Mouse (Mus musculus) testis, postnatal 14 days (tissue): Measurements from ENCODE around the gene Polm.
A peak's percentile ranks its signal among the peaks of the same experiment; 100 is the strongest.

Source experiments
- DNase-seq: peaks from one replicate; pipeline ENCODE4 v3.0.0; 2021; ENCODE audit warnings: low spot score

Gene Polm

DNA sequence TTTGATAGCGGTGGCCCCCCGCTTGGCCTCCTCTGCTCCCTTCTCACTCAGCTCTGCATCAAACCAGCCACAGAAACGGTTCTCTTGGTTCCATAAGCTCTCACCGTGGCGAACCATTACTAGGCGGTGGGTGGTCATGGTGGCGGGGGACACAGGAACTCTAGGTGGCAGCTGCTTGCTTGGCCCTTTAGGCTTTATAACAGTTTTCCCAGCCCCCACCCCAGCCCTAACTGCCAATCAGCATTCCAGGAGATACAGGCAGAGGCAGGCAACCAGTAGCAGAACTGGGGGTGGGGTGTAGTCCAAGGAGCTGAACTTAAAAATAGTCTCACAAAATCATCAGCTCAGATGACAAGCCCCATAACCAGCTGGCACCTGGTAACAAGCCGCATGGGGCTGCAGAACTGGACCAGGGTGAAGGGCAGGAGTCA lies 34.2 kb downstream of the Polm start, which contains the start of gene Pgam2:
Pgam2 (minus strand) TSS at position 183 of the 431 bp plus-strand sequence.
- DNase-seq = no peak

DNA sequence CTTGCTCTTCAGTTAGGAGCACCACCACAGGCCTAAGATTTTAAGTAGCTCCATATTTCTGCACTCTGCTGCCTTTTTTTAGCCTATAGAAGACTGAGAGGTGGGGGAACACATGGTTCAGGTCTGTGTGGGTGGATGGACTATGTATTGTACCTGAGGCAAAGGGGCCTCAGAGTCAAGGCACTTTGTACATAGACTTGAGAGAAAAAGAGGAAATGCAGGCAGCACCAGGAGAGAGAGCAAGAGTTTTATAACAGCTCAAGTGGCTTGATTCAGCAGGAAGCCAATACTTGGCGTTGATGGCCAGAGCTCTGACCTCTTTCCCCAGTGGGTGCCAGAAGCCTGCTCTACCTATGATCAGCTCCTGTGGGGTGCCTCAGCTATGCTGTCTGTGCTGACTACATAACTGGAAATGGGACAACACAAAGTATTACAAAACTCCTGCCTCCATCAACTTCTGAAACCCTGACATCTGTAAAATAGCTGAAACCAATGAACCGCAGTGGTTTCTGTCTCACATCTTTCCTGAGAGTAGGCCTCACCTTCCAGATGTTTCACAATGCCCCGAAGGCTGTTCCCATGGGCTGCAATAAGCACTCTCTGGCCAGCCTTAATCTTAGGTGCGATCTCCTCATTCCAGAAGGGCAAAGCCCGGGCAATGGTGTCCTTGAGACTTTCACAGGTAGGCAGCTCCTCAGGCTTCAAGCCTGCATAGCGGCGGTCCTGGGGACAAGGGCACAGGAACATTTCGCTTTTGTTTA lies 35.2 kb downstream of the Polm start:
- no peak for DNase-seq

DNA sequence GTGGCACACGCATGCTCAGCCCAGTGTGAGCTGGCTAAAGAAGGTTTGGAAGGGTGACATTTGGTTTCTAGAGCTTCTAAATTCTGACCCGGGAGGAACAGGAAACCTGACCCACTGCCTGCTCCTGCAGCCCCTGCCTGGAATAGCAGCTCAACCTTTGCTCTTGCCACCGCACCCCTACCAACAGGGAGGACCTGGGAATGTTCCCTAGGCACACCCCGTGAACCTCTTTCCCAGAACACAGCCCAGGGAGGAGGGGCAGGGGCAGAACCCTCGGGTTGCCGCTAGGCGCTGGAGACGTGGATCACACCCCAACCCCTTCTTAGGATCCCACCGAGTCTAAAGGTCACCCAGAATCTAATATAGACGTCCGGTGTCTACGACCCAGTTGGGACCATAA lies 35.8 kb downstream of the Polm start:
- no peak for DNase-seq

DNA sequence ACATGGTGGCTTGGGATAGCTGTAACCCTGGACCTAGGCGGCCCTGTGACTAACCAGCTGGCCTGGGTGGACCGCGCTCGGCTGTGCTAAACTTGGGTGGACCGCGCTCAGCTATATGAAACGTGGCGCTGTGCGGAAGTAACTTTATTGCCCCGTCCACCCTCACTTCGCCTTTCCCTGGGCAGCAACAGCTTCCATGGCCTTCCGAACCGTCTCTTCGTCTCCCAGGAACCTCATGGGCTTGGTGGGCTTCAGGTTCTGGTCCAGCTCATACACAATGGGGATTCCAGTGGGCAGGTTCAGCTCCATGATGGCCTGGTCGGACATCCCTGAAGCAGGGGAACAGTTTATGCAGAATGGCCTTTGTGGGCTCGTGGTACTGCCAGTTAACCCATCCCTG lies 36.3 kb downstream of the Polm start:
- no peak for DNase-seq

DNA sequence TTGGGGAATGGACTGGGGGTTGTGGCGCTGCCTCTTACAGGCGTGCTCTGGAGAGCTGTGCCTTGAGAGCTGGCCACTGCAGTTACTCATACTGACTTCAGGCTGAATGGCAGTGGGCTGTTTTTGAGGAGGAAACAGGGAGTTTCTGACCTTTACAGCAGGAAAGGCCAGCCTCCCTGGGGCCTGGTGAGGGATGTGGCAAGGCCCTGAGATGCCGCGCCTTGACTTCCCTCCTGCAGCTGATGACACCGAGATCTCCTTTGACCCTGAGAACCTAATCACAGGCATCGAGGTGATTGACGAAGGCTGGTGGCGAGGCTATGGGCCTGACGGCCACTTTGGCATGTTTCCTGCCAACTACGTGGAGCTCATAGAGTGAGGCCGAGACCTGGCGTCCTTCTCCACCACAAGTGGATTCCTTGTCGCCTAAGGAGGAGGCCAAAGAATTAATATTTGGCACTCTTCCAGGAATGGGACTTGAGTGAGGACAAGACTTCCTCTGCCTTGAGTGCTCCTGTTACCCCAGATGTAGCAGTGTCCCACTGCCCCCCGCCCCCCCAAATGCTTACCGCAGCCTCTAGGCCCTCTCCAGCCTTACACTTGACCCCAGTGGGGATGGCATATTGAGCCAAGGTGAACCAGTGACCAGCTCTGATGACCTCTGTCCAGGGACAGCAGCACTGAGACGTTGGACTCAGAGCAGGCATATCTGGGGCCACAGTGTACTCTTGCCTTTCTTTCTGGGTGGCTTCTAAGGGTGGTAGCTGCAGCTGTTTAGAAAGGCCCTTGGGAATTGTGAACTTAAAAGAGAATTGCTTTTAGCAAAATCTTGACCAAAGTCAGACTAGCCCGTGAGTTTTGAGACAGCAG lies 38.0 kb downstream of the Polm start:
- DNase-seq = no peak

DNA sequence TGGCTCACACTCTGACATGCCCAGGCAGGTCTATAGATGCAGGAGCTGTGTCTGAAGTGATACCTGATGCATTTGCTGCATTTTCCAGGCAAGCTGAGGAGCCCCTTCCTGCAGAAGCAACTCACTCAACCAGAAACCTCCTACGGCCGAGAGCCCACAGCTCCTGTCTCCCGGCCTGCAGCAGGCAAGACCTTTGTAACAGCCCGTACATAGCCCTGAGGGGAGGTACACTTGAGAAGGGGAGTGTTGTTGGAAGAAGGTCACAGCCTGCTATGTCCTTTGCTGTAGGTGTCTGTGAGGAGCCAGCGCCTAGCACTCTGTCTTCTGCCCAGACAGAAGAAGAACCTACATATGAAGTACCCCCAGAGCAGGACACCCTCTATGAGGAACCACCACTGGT lies 39.9 kb downstream of the Polm start:
- no peak for DNase-seq

DNA sequence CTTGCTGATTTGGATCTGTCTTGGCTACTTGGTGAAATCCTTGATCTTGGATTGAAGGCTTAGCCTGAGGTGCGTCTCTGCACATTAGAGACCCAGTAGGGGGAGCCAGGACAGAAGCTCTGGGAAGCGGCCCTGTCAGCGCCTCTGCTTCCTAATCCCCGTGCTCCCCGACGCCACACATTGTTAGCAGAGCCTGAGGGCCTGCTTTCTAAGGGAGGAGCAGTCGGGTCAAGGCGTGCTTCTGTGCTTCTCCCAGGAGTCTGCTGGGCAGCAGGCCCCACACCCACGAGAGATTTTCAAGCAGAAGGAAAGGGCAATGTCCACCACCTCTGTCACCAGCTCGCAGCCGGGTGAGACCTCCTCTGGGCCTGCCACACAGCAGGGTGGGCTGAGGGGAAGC lies 40.4 kb downstream of the Polm start:
- no peak for DNase-seq

DNA sequence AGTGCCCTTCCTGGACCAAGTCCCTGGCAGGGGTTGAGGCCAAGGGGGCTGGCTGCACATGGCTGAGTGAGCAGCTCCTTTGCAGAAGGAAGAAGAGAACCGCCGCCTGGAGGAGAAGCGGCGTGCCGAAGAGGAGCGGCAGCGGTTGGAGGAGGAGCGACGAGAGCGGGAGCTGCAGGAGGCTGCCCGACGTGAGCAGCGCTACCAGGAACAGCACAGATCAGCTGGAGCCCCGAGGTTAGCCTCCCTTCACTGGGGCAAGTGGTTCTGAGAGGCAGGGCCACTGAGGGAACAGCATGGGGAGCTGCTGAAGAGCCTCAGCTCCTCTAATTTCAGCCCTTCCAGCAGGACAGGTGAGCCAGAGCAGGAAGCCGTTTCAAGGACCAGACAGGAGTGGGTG lies 40.9 kb downstream of the Polm start:
- DNase-seq = no peak

DNA sequence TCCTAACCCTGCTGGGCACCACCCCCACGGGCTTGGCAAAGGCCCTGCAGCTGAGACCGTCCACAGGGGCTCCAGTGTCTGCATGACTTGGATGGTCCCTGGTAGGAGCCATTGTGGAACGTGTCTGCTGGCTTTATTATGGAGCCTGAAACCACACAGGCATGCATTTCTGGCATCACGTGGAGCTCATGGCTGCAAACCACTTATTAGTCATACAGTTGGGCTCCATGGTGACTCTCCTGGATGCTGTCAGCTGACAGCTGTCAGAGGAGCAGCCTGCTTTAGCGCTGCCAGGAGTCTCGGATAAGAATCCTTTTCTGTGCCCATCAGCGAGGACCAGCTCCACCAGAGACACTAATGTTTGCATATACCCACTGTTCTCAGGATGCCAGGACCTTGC lies 42.1 kb downstream of the Polm start:
- DNase-seq = no peak

DNA sequence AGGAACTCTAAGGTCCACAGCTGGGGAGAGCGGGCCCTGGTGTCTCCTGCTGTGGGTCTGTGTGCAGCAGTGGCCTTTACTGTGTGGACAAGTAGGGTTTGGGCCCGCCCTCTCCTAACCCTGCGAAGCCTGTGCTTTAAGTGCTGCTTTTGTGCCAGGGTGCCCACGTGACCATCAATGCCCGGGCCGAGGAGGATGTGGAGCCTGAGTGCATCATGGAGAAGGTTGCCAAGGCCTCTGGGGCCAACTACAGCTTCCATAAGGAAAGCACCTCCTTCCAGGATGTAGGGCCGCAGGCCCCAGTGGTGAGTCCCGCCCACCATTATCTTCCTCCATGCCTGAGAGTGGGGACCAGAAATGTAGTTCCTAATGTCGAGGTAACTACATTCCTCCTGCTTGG lies 42.5 kb downstream of the Polm start:
- no peak for DNase-seq

DNA sequence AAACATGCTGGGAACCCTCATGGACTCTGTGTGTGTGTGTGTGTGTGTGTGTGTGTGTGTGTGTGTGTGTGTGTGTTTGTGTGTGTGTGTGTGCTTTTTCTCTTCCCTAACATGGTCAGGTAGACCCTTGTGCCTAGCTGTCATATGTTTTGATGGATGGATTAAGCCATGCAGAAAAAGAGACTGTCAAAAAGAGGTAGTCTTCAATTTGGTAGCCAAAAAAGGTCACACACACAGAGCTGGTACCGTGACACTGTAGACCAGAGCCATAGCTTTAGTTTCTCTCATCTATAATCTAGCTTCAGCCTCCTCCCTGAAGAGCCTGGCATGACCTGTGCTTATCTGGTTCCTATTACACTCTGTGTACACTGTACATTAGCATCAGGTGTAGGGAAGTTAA lies 47.4 kb downstream of the Polm start:
- DNase-seq = no peak

DNA sequence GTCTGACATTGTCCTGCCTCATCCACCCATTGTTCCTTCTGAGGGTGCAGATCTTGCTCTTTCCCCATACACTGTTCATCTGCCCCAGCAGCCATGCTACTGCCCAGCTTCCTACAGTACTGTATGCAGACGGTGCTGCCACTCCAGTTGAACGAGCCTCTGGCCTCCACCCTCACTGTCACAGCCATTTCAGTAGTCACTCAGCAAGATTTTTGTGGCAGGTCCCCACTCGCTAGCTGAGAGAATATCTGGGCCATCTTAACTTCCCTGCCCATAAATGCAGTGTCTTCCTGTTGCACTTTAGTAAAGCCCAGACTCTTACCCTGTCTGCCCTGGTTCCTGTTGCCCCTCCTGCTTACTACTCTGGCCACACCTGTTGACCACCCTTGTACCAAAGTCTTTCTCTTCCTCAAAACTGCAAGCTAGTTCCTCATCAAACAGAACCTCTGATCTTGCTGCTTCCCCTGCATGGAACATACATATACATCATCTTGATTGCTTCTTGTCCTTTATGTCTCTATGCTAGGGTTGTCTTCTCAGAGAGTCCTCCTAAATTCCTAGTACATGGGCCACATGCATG lies 48.0 kb downstream of the Polm start:
- DNase-seq = no peak

DNA sequence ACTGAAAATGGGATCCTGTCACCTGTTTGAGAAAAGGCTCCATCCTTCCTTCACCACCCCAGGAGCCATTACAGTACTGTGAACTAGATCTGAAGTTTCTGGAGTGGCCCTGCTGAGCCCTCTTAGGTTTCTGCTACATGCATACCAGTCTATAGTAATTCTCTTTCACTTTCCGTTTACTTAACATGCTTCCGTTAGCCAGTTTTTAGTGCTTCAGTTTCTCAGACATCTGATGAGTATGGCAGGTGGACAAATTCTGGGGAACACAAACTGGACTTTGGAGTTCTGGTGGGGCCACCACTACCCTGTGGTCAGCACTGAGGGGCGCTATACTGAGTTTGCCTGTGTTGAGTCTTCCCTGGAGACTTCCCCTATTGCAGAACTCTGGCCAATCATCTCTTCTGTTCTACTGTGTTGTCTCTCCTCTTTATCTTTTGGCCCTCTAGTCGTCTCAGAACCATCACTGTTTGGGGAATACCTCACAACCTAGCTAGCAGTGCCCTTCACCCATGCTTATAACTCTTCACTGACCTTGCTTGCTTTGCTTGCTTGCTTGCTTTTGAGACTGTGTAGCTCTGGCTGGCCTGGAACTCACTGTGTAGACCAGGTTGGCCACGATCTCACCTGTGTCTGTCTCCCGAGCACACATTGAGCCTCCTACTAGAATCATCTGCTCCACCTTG lies 48.6 kb downstream of the Polm start:
- no peak for DNase-seq

DNA sequence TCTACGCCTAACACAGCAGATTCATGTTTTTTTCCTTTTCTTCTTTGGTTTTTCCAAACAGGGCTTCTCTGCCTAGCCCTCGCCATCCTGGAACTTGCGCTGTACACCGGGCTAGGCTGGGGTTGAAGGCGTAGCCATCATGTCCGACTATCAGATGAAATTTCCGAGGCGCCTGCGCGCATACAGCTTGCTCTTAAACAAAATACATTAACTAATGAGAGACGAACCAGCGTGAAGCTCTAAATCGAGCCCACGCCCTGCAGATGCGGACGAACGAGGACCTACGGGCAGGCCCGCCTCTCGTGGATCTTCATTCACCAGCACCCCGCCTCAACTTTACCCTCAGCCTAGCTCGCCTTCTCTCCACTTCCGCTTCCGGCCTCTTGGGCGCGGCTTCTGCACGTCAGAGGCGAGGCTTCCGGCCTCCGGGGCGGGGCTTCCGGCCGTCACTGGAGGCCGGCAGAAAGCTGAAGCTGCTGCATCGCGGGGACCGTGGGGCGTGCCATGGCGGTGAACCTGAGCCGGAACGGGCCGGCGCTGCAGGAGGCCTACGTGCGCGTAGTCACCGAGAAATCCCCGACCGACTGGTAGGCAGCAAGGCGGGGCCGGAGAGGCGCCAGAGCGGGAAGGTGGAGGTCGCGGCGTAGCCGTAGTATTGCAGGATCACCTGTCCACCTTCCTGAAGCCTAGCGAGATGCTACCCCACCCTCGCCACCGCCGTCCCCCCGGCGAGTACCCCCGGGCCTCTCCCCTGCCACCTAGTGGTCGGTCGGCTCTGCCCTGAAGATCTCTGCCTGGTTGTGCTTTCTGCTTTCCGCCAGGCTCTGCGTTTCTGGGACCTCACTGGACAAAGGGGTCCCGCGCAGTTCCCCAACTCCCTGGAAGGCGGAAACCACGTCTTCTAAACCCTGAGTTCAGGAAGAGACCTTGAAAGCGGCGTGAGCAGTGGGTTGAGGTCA lies 49.5 kb downstream of the Polm start, which contains the start of gene Dbnl:
Dbnl (plus strand) TSS at position 433 of the 959 bp plus-strand sequence.
- peak; percentile 93 for DNase-seq

DNA sequence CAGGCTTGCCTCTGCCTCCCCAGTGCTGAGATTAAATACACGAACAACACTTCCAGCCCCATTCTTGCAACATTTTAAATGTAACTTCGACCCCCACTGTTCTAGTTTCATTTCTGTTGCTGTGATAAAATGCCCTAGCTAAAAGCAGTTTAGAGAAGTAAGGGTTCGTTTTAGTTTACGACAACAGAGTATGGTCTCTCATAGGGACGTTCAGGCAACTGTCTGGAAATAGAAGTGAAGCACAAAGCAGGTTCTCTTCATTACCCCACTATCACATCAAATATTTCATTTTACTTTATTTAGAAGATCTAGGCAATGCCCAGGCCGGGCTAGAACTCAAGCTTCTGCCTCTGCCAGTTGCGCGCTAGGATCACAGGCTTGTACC lies 50.2 kb downstream of the Polm start:
- DNase-seq = no peak

DNA sequence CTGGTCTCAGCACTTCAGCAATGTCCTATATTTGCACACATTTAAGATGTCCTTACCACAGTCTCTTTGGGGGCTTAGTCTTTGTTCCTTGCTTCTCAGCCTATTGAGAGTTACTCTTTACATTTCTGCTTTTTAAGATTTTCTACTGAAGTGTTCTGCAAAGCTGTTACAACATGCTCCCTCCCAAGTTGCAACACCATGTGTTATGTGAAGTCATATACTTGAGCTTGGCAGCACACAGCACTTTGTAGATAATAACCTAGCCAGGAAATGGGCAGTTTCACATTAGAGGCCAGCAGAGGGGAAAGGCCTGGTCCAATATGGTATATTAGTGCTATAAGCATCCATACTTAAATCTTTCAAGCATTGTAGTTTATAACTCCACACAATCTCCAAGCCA lies 52.1 kb downstream of the Polm start:
- DNase-seq = no peak

DNA sequence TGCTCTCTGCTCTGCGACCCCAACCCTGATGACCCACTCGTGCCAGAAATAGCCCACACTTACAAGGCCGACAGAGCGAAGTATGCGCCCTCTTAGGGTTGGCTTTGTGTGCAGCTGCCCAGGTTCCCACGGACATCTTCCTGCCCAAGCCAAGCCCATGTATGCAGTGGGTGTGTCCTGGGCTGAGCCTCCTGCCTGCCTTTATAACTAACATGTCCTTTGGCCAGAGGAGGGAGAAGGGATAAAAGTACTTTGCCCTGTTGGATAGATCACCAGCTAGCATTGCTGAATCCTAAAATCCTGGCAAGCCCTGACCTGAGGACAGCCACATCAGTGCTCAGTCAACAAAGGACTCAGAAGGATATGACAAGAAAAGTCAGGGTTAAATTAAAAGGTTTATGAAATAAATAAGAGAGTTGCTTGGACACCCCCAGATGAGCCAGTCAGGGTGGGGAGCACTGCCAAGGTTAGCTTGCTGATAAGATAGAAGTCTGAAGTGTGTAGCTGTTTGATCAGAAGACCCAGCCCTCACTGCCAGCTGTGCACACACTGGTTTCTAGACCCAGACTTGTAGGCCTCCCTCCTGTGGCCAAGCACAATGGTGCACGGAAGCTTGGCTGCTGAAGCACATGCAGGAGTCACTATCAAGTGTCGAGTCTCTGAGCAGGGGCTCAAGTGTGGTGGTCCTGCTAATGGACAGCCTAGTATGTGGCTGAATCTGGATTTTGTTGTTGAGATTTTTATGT lies 55.4 kb downstream of the Polm start:
- DNase-seq = no peak

DNA sequence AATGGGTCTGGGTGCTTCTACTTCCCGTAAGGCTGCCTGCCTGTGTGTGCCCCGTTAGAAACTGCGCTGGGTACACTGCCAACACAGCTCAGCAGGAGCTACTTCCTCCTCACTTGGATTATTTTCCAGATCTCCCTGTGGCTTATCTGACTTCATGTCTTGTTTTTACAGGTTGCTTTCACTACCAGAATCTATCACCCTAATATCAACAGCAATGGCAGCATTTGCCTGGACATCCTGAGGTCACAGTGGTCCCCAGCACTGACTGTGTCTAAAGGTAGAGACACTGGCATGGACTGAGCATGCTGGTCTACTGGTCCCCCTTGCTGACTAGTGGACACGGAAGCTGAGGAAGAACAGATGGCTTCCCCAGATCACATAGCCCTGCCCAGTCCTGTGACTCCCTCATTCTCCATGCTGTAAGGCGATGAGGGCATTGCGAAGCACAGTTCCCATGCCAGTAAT lies 57.7 kb downstream of the Polm start:
- DNase-seq = no peak

DNA sequence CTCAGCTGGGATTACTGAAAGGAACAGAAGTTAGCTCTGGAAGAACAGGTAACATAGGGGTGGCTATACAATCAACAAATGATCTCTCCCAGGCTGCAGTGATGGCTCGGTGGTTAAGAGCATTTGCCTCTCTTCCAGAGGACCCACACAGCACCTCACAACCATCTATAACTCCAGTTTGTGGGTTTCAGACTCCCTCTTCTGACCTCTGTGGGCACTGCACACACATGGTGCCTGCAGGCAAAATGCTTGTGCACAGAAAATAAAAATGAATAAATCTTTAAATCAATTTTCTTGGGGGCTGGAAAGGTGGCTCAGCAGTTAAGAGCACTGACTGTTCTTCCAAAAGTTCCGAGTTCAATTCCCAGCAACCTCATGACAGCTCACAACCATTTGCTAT lies 59.3 kb downstream of the Polm start:
- DNase-seq = no peak
